Mouse (Mus musculus): ENCODE measurements around the gene C2. TPM values are rescaled to one million over a fixed set of nuclear protein-coding genes. Genes with fewer than 3 reads are reported as not detected.
"Not testable (repeated sequence)": the region's sequence is repeated elsewhere in the genome, so short reads cannot be mapped to it uniquely, and the experiment has no call there.

The C2 gene
- total RNA-seq, 1 experiment from 2014 or later = 86.4 TPM

DNA sequence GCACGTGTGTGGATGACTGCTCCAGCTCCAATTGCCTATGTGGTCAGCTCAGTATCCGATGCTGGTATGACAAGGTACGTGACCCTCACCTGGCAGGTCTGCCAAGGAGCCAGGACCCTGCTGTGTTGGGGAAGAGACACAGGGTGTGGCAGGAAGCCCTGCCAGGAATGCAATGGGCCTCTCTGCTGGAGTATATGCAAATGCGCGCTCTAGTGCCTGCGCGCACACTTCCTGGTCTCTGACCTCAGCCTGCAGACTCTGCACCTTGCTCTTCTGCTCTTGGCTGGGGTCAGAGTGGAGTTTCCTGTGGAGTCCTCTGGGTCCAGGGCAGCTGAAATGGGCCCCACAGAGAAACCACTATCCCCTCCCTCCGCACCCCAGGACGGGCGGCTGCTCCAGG is 12.9 kb upstream of the C2 start:
- DNase-seq = no peak

DNA sequence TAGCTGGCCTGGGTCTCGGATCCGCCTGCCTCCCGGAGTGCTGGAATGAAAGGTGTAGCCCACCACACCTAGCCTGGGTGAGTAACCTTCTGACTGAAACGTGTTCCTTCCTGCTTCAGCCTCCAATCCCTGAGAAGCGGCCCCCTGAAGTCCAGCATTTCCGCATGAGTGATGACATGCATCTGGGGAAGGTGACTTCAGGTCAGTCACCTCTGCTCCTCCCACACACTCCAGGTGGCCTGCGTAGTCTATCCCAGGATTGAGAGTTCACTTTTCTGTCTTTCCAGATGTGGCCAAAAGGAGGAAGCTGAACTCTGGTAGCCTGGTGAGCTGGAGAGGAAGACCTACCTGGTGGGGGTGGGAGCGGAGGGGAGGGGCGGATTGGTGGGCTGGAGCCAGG is 4.8 kb upstream of the C2 start:
- DNase-seq = no peak

DNA sequence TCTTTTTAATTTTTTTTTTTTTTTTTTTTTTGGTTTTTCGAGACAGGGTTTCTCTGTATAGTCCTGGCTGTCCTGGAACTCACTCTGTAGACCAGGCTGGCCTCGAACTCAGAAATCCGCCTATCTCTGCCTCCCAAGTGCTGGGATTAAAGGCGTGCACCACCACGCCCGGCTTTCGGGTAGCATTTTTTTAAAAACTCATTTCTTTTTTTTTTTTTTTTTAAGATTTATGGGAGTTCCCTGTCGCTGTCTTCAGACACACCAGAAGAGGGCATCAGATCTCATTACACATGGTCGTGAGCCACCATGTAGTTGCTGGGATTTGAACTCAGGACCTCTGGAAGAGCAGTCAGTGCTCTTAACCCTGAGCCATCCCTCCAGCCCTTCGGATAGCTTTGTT is 3.9 kb upstream of the C2 start:
- DNase-seq = not testable (repeated sequence)

DNA sequence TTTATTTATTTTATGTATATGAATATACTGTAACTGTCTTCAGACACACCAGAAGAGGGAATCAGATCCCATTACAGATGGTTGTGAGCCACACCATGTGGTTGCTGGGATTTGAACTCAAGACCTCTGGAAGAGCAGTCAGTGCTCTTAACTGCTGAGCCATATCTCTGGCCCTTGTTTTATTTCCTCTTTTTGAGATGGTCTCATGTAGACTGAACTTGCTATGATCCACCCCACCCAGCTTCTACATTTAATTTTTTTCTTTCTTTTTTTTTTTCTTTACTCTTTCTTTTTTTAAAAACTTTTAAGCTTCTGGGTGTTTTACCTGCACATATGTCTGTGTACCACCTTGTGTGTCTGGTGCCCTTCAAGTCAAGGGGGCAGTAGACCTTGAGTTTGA is 2.8 kb upstream of the C2 start:
- not testable (repeated sequence) for DNase-seq

DNA sequence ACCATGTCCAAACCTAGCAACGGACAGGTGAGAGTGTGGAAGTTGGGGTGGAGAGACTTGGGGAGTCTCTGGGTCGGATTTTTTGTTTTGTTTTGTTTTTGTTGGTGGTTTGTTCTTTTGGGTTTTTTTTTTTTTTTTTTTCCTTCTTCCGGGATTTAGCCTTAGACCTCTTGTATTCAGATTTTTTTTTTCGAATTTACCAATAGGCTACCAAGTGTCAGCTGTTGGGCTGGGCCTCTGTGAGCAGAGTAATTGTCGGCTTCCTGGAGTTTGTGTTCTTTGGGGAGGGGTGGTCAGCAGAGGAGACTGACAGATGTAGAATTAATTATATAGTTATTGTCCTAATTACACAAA is 1.8 kb upstream of the C2 start:
- no peak for DNase-seq

DNA sequence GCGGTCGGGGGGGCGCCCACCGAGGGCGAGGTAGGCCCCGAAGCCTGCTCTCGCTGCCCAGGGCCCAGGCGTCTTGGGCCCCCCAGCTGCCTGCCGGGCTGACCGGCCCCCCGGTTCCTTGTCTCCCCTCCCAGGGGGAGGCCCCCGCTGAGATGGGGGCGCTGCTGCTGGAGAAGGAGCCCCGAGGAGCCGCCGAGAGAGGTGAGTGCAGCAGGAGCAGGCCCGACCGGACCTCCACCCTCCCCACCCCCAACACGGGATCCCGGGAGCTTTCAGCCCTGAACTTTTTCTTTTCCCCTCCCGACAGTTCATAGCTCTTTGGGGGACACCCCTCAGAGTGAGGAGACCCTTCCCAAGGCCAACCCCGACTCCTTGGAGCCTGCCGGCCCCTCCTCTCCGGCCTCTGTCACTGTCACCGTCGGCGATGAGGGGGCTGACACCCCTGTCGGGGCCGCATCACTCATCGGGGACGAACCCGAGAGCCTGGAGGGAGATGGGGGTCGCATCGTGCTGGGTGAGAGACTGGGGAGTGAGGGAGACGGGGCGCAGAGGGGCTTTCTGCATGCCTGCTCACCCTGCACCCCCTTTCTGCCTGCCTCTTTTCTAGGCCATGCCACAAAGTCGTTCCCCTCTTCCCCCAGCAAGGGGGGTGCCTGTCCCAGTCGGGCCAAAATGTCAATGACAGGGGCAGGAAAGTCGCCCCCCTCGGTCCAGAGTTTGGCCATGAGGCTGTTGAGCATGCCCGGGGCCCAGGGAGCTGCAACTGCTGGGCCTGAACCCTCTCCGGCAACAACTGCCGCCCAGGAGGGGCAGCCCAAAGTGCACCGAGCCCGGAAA is 1.2 kb upstream of the C2 start:
- peak; percentile 46 for DNase-seq

DNA sequence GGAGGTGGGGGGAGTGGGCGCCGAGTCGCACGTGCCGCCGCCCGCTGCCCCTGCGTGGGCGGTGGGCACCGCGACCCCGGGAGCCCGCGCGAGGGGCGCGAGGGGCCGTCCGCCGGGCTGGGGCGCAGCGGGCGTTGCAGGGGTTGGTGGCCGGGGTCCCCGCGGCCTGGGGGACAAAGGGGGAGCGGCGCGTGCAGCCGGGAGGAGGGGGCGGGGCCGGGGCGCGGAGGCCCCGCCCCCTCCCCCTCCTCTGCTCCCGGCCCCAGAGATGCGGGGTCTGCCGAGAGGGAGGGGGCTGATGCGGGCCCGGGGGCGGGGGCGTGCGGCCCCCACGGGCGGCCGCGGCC is 614 bp upstream of the C2 start:
- peak; percentile 47 for DNase-seq

DNA sequence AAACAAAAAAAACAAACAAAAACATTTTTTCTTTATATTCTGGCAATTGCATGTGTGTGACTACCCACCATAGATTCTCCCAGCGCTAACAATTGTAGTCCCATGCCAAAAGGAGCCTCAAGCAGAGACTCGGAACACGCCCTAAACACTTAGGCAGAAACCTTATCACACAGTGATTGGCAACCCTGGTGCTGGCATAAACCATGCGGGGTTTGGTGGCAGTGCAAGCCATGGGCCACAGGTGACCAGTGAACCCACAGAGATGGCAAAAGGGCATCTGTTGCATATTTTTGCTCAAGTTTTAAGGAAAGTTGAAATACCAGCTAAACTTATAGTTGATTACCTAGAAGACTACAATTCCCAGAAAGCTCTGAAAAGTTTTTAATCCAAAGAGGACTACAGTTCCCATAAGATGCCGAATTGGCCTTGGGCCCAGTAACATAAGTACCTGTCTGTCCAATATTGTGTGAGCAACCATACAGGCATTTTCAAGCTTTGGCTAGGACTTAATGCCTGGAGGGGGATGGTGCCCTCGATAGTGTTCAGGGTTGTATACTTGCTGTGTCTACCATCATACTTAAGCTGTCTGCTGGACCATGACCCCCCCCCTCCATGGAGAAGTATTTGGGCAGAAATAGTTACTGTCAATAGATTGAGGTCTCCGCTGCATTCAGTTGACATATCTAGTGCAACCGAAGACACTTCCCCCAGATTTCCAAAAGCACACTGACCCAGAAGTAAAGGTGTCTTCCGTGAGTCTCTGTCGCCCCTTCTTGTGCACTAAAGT is 499 bp downstream of the C2 start:
- no peak for DNase-seq

DNA sequence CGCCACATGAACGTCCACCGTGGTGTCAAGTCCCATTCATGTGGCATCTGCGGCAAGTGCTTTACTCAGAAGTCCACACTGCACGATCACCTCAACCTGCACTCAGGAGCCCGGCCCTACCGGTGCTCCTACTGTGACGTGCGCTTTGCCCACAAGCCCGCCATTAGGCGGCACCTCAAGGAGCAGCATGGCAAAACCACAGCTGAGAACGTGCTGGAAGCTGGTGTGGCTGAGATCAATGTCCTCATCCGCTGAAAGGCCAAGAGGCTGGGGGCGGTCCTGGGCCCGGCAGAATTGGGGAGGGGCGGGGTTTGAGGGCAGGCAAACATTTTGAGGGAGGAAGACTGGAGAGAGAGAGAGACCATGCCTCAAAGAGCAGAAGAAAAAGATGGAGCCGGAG is 1.7 kb downstream of the C2 start:
- no peak for DNase-seq

DNA sequence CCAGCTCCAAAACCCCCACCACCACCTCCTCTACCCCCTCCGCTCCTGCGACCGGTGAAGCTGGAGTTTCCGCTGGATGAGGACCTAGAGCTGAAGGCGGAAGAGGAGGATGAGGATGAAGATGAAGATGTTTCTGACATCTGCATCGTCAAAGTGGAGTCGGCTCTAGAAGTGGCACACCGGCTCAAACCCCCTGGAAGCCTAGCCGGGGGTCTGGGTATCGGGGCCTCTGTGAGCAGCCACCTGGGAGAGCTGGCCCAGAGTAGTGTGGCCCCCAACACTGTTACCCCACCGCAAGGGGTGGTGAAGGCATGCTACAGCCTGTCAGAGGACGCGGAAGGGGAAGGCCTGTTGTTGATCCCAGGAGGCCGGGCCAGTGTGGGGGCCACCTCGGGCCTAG is 2.3 kb downstream of the C2 start:
- no peak for DNase-seq

DNA sequence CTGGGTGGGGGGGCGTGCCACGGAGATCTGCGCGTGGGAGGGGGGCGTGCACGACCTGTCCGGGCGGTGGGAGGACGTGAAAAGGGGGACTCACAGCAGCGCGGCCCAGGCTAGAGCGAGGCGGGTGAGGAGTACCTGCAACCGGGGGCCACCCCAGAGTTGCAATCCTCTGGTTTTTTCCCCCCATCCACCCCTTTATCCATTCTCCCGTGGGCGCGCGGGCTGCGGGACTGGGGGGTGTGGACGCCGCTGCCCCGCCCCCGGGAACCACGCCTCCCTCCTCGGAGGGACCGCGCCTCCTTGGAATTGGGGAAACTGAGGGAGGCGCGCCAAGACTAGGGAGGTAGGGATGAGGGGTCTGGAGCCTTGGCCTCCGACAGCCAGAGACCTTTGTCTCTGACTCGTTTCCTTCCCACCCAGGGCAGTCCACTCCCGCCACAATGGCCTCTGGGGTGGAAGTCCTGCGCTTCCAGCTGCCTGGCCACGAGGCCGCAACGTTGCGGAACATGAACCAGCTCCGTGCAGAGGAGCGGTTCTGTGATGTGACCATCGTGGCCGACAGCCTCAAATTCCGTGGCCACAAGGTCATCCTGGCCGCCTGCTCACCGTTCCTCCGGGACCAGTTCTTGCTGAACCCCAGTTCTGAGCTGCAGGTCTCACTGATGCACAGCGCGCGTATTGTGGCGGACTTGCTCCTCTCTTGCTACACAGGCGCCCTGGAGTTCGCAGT is 3.1 kb downstream of the C2 start:
- DNase-seq = peak; percentile 78

DNA sequence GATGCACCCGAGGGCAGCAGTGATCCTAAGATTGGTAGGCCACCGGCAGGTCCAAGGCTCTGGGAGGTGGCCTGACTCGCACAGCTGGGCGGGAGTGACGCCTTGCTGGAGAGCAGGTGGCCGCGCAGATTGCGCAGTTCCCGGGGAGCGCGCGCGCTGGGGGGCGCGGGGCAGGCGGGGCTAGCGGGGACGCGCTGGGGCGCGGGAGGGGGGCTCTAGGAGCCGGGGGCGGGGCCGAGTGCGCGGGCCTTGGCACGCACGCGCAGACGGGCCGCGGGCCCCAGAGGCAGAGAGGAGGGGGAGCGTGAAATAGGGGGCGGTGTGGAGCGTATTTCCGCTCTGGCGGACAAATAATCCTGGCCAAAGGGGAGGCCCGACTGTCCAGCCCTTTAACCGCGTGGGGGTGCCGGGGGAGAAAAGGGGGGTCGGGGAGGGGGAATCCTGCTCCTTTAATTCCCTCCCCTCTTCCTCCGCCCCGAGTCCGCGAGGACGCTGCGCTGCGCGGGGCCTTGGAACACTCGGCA is 3.9 kb downstream of the C2 start:
- peak; percentile 96 for DNase-seq

DNA sequence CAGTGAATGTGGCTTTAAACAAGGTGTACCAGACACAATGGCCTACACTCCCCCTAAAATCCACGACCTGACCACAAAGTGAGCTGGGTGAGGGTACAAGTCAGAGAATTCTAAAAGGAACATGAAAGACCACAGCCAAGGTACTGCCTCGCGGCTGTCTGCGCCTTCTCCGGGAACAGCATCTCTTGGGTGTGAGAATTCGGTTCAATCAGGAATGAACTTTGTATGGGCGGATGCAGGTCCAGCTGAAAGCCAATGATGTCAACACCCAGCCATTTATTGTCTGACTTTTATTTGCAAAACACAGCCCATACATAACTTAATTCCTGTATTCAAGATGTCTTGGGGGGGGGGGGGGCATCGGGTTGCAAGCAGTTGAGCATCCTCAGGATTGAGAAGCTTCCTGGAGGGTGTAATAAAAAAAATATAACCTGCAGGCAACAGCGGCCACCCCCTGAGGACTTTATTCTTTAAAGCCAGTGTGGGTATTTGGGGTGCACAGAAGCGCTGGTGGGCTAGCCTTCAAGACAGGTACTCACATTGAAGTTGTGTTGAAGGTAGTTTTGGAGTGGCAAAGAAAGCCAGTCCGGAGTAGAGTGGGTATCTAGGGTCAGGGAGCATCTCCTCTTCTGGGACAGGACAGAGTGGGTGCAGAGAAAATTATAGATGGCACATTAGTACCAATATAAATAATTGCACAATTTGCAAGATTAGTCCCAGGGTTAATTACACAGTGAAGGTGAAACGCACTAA is 4.8 kb downstream of the C2 start:
- no peak for DNase-seq

DNA sequence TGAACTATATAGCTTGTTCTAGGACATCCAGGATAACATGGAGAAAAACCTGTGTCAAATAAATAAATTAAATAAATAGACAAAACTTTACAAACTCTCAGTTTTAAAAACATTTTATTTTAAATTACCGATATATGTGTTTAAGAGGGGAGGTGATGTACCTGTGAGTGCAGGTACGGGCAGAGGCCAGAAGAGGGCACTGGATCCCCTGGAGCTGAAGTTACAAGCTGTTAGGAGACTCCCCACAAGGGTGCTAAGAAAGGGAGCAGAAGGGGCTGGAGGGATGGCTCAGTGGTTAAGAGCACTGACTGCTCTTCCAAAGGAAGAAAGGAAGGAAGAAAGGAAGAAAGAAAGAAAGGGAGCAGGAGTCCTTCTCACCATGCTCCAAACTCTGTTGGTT is 6.7 kb downstream of the C2 start:
- no peak for DNase-seq

DNA sequence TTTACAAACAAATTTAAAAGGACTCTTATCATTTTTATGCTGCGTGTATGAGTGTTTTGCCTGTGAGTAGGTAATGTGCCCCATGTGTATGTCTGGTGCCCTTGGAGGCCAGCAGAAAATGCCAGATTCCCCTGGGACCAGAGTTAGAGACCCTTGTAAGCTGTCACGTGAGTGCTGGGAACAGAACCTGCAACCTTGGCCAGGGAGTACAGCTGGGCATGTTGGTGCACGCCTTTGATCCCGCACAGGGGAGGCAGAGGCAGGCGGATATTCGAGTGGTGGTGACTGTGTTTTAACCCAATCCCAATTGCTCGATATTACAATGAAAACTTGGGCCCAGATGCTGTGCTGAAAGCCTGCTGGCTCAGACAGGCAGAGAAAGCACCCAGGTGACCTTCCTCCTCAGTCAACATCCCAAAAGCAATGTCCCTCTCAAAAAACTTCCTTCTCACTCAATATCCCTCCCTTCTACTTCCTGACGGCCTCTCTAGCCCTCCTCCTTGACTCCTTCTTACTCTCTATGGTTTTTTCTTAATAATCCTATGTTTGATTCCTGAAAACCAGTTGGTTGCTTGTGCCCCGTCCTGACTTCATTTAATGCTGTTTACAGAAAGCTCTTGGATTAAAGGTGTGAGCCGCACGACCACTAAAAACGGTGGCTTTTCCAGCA is 7.9 kb downstream of the C2 start:
- no peak for DNase-seq

DNA sequence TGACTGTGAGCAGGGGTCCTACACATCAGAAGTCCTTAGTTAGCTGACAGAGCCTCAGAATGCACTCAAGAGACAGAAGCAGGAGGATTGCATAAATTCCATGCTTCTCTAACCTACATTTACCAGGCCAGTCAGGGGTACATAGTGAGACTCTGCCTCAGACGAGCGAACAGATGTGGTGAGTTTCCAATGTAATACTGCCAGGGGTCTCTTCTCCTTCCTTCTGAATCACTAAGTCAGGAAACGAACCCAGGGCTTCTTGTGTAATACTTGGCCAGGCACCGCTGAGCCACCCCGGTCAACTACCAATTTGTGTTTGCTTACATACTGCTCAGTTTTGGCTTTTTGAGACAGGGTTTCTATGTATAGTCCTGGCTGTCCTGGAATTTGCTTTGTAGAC is 10.1 kb downstream of the C2 start:
- DNase-seq = no peak

DNA sequence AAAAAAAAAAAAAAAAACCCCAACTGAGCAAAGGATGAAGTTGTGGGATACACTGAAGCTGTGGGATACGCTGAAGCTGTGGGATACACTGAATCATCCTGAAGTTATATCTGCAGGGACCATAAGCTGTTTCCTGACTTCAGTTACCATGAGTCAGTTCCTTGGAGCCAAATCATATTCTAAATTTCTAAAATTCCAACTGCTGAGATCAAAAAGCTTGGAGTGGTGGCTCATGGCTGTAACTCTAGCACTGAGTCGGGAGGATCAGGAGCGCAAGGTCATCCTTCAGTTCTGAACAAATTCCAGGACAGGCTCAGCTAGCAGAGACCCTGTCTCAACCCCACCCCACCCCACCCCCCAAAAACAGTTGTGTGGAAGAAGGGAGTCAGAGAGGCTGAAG is 12.4 kb downstream of the C2 start:
- DNase-seq = no peak

DNA sequence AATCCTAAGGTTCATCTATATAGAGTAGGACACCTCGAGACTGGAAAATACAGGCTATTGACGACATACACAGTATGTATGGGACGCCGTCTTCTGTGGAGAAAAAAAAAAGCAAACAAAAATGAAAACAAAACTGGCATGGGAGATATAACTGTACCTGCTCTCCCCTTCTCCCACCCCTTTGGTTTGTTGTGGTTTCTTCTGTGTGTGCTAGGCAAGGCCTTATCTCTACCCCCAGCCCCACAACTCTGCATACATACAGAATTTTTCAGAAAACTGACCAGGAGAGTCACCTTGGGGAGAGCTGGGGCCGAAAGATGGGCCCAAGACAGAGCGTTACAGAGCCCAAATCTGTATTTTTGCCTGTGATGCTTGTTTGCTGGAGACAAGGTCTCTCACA is 13.4 kb downstream of the C2 start:
- no peak for DNase-seq

DNA sequence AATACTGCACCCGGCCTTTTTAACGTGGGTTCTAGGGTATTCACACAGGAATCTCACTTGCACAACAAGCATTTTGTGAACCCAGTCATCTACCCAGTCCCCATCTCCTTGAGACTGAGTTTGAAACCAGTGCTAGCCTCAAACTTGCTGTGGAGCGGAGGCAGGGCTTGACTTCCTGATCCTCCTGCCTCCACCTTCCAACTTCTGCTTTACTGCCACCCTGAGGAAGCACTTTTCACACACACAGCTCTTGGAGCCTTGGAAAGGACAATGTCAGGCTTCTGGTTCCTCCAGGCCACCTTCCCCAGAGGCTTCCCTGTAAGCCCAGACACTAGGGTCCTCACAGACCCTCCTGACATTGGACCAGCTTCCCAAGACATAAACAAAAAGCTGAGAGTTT is 14.7 kb downstream of the C2 start:
- DNase-seq = no peak

DNA sequence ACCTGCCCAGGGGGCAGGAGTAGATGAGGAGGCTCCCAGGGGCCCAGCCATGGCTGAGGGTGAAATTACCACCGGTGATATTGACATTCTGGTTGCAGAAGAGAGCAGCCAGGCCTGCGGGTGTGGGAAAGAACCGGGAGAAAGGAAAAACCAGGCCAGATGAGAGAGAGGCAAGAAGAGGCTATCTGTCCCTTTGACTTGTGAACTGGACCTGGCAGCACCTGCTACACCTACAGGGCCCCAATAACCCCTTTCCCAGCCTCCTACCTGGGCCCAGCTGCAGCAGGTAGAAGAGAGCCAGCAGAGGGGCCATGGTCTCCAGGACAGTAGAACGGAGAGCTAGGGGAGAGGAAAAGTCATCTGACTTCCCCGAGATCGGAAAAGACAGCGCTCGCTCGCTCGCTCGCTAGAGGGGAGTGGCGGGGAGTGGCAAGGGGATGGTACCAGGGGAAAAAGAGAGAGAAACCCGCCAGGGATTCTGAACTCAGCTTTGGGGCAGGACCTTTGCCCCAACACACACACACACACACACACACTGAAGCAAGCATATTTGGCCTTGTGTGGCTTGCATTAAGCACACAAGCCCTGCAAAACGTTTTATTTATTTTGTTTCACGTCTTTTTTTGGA is 16.3 kb downstream of the C2 start, which contains the start of gene Gm20547:
Gene Gm20547, minus strand, starts transcription at position 360 of the 628 bp plus-strand sequence.
- no peak for DNase-seq

DNA sequence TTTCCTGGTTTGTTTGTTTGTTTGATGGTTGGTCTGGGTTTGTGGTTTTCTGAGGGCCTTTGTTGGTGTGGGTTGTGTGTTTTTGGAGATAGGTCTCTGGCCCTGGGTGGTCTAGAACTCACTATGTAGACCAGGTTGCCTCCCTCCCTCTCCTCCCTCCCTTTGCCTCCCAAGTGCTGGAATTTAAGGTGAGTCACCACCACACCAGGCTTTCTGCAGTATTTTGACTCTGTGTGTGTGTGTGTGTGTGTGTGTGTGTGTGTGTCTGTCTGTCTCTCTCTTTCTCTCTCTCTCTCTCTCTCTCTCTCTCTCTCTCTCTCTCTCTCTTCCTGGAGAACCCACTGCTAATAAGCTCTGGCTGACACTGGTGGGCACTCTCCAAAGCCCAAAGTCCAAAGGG is 16.9 kb downstream of the C2 start:
- DNase-seq = no peak
